Mouse (Mus musculus): ENCODE measurements at regions not wholly inside any gene's neighbourhood (a gene's known extent, or its start where the extent isn't known, plus 50 kb on each side); places are given as distances from the start of the nearest gene placed in this dataset.

DNA sequence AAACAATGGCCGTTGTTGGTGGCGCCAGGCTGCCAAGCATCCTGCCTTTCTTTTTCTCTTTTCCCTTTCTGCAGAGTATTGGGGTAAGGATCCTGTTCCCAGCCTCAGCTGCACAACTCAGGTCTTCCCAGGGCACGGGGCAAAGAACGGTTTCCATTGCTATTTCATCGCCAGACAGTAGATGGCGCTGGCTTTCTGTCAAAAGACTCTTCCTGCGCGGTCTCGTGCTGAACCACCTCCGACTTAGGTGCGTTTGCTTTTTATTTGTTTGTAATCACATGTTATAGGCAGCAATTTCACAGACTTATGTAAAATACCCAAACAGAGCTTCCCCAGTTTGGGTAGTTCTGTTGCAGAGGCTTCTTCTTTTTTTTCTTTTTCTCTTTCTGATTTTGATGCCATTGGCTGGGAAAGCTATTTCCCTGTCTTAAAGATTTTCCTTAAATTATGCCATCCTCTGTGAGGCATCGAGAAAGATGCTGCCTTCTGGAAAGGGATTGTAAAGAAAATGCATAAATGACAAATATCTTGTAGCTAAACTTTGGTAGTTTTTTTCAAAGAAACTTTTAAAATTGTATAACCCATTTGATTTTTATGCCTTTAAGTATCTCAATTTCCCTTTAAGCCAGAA, 69.2 kb upstream of the Fam92a start:
- peak; percentile 64 for DNase-seq

GRCm38 (mm10) chr4:12230731-12231130, 58.9 kb upstream of the Fam92a start:
- DNase-seq = peak; percentile 43
